Mouse (Mus musculus) G1E (cell line): ENCODE data around the gene Stk26. TPM values are rescaled to one million over a fixed set of nuclear protein-coding genes. Genes with fewer than 3 reads are reported as not detected.

Experiments used
- ATAC-seq: 2 replicates; pipeline ENCODE4 v1.8.0; 2016; ENCODE audit warnings: mild to moderate bottlenecking; ENCODE audit not compliant: insufficient number of reproducible peaks, poor library complexity, low FRiP score, severe bottlenecking; ENCODE audit errors: extremely low read depth
- DNase-seq: peaks from one replicate; pipeline ENCODE4 v3.0.0; 2012; ENCODE audit warnings: low spot score
- H3K27me3 ChIP-seq: 2 replicates; pipeline ENCODE4 v1.6.1; 2012; ENCODE audit warnings: mild to moderate bottlenecking, low read length, inconsistent platforms; ENCODE audit not compliant: insufficient read depth
- H3K36me3 ChIP-seq: replicated peaks from 2 replicates; pipeline ENCODE3; 2012; ENCODE audit warnings: mild to moderate bottlenecking, inconsistent platforms
- H3K4me1 ChIP-seq: 2 replicates; pipeline ENCODE4 v1.6.1; 2012; ENCODE audit warnings: low read depth, low read length, inconsistent platforms, mixed read lengths; ENCODE audit not compliant: insufficient read depth
- H3K4me3 ChIP-seq: 2 replicates; pipeline ENCODE4 v1.5.1; 2012; ENCODE audit warnings: low read depth, mild to moderate bottlenecking, inconsistent platforms, low read length, moderate library complexity, mixed read lengths
- H3K9me3 ChIP-seq: replicated peaks from 2 replicates; pipeline ENCODE4 v1.6.1; 2012; ENCODE audit warnings: inconsistent platforms
- CTCF ChIP-seq: IDR thresholded peaks from 2 replicates; pipeline ENCODE4 v1.5.1; 2012; ENCODE audit warnings: low read depth, low read length, inconsistent platforms, mixed read lengths
- GATA1 ChIP-seq: IDR thresholded peaks from 2 replicates; pipeline ENCODE4 v1.6.1; 2012; ENCODE audit warnings: borderline replicate concordance, low read length, inconsistent platforms, mixed read lengths
- GATA2 ChIP-seq: IDR thresholded peaks from 2 replicates; pipeline ENCODE4 v1.6.1; 2012; ENCODE audit warnings: low read depth, low read length, inconsistent platforms, borderline replicate concordance
- POLR2AphosphoS5 ChIP-seq: IDR thresholded peaks from 2 replicates; pipeline ENCODE4 v1.6.1; 2012; ENCODE audit warnings: low read depth, low read length, inconsistent platforms; ENCODE audit not compliant: insufficient replicate concordance
- TAL1 ChIP-seq: conservative IDR thresholded peaks from 2 replicates; pipeline ENCODE4 v1.6.1; 2012; ENCODE audit warnings: low read depth, low read length, inconsistent platforms, mixed read lengths
- polyA plus RNA-seq: library from polyadenylated mRNA; stranded (reverse); fragments of >175 nt; gene quantifications from 2 replicates; pipeline ENCODE4 v1.2.3, GENCODE M21; 2012
- total RNA-seq, 2 experiments: library from RNA; stranded (forward) in 1 of 2; stranded (reverse) in 1 of 2; fragments of 200-1000 nt in 1 of 2; fragments of >200 nt in 1 of 2; fragmentation: Nextera tagmentation in 1 of 2; gene quantifications; 2 replicates each; pipeline ENCODE4 v1.2.3; 2014 to 2017

The Stk26 gene
- total and polyA plus RNA-seq, 3 experiments, result 0.09 to 4.9 TPM; not detected in 1

DNA sequence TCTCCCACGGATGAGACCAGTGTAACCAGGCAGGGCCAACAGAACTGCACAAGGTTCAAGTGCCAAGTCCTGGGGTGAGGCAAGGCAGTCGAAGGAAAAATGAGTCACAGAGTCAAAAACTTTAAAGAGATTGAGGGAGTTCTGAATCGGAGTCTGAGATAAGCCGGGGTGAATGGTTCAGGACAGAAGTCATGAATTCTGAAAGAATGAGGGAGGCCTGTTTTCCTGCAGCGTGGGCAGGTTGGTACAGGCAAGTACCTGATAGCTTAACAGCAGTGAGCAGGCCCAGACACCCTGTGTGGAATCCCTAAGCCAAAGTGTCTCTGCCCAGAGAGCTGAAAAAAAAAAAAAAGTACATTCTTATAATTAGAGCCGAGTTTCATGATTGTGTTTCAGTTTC is 17.0 kb upstream of the Stk26 start:
- H3K4me3 ChIP-seq, result no peak overlapping the region
- no peaks in the 10 kb centered on the region for H3K27me3 ChIP-seq
- H3K4me1 ChIP-seq, result no peaks in the 10 kb centered on the region
- no peak for DNase-seq
- H3K36me3 ChIP-seq, result no peaks in the 10 kb centered on the region
- no peak for ATAC-seq
- H3K9me3 ChIP-seq, result no peaks in the 10 kb centered on the region
- no peak for TF ChIP-seq GATA2
- no peak for TF ChIP-seq POLR2AphosphoS5
- no peak for TF ChIP-seq CTCF
- no peak for TF ChIP-seq TAL1
- TF ChIP-seq GATA1, result no peak

DNA sequence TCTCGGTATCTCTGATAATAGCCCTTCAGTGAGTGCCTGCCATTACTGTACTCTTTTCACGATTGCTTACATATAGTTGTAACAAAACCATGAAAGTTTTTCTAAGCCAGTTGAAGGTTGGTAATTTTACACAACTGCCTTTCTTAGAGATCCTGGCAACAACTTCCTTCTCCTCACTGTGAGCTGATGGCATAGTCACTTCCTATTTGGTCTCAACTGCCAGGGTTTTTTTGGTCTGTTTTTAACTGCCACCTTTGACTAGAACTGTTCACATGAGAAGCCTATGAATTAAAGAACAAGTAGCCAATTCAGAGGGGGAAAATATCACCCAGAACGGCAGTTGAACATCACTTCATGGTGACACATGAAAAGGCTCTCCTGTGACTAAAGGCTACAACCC is 5.3 kb upstream of the Stk26 start:
- no peaks in the 10 kb centered on the region for H3K27me3 ChIP-seq
- DNase-seq, result no peak
- H3K9me3 ChIP-seq, result no peaks in the 10 kb centered on the region
- no peaks in the 10 kb centered on the region for H3K4me1 ChIP-seq
- no peaks in the 10 kb centered on the region for H3K36me3 ChIP-seq
- no peak overlapping the region for H3K4me3 ChIP-seq
- no peak for ATAC-seq
- TF ChIP-seq GATA1 (no peak), POLR2AphosphoS5 (no peak), TAL1 (no peak), CTCF (no peak), GATA2 (no peak)

DNA sequence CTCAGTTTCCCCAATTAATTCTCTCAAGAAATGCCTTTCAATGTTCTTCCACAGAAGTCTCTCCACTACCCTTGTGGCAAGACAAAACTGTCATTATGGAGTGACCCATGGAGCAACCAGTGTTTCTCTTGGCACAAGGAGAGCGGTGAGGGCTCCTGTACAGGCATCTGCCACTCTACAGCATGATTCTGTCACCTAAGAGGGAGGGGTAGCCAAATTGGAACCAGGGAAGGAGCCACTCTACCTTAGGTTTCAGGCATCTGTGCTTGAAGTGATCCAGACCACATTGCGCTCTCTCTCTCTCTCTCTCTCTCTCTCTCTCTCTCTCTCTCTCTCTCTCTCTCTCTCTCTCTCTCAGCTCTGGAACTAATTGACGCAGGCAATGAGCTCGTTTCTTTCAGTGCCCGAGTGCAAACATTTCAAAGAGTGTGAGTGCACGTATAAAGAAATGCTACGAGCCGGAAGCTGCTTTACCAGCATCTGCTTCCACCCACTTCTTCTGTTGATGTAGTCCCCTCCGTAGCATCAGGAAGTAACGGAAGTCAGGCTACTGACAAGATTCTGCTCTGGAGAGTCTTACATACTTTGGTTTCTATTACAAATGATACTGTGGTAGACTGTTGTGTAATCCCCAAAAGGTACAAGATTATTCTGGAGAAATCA is 4.7 kb upstream of the Stk26 start:
- Histone ChIP-seq H3K4me1 (no peaks in the 10 kb centered on the region), H3K36me3 (no peaks in the 10 kb centered on the region), H3K4me3 (no peak overlapping the region), H3K9me3 (no peaks in the 10 kb centered on the region), H3K27me3 (peaks cover 3% of the 10 kb centered on the region; the same call in 1 of the 2 replicates)
- DNase-seq, result no peak
- no peak for TF ChIP-seq GATA1
- ATAC-seq, result no peak

- ATAC-seq (no peak), DNase-seq (no peak)
- Histone ChIP-seq H3K4me1 (no peaks in the 10 kb centered on the region), H3K4me3 (no peak overlapping the region), H3K27me3 (peaks cover 9% of the 10 kb centered on the region; the same call in 1 of the 2 replicates), H3K36me3 (no peaks in the 10 kb centered on the region), H3K9me3 (no peaks in the 10 kb centered on the region)
- no peak for TF ChIP-seq CTCF
- no peak for TF ChIP-seq GATA2
- TF ChIP-seq POLR2AphosphoS5, result no peak
- no peak for TF ChIP-seq TAL1
- TF ChIP-seq GATA1, result no peak
Observed at GRCm38 (mm10) chrX:50841587-50841986, 740 bp downstream of the Stk26 start.

GRCm38 (mm10) chrX:50842046-50842445 is 1.2 kb downstream of the Stk26 start:
- DNase-seq (no peak), ATAC-seq (no peak)
- no peaks in the 10 kb centered on the region for H3K4me1 ChIP-seq
- no peak overlapping the region for H3K4me3 ChIP-seq
- TF ChIP-seq CTCF, result no peak
- TF ChIP-seq GATA2, result no peak
- no peak for TF ChIP-seq GATA1
- no peak for TF ChIP-seq POLR2AphosphoS5
- no peak for TF ChIP-seq TAL1
- no peaks in the 10 kb centered on the region for H3K36me3 ChIP-seq
- H3K27me3 ChIP-seq, result peaks cover 9% of the 10 kb centered on the region; the same call in 1 of the 2 replicates
- H3K9me3 ChIP-seq, result no peaks in the 10 kb centered on the region

- Histone ChIP-seq H3K4me3 (no peak overlapping the region), H3K9me3 (no peaks in the 10 kb centered on the region), H3K27me3 (no peaks in the 10 kb centered on the region), H3K36me3 (no peaks in the 10 kb centered on the region), H3K4me1 (no peaks in the 10 kb centered on the region)
- no peak for DNase-seq
- TF ChIP-seq TAL1 (no peak), GATA2 (no peak), GATA1 (no peak), POLR2AphosphoS5 (no peak)
- no peak for ATAC-seq
Observed at GRCm38 (mm10) chrX:50850428-50851184, 9.8 kb downstream of the Stk26 start.

- DNase-seq, result no peak
- ATAC-seq, result no peak
- Histone ChIP-seq H3K9me3 (no peaks in the 10 kb centered on the region), H3K4me1 (no peaks in the 10 kb centered on the region), H3K4me3 (no peak overlapping the region), H3K36me3 (no peaks in the 10 kb centered on the region), H3K27me3 (no peaks in the 10 kb centered on the region)
- TF ChIP-seq GATA1 (no peak), GATA2 (no peak), TAL1 (no peak), POLR2AphosphoS5 (no peak), CTCF (no peak)
Observed at GRCm38 (mm10) chrX:50863771-50864170, 22.9 kb downstream of the Stk26 start.
